Mouse (Mus musculus) cerebellum, adult 2 months (tissue): ENCODE data around the gene Fchsd2. TPM values are rescaled to one million over a fixed set of nuclear protein-coding genes. Genes with fewer than 3 reads are reported as not detected.

Source experiments
- DNase-seq, 2 experiments: peaks; one replicate each; pipeline ENCODE4 v3.0.0; 2021
- H3K27ac ChIP-seq: fragments of 200-500 bp; 2 replicates; pipeline ENCODE4 v1.5.1; 2012; ENCODE audit warnings: low read length, control low read depth, inconsistent platforms; ENCODE audit not compliant: insufficient read depth
- H3K27me3 ChIP-seq: fragments of 200-500 bp; 2 replicates; pipeline ENCODE4 v1.6.1; 2012; ENCODE audit warnings: inconsistent platforms, mild to moderate bottlenecking, low read length, moderate library complexity; ENCODE audit not compliant: control insufficient read depth, insufficient read depth
- H3K4me1 ChIP-seq: fragments of 200-500 bp; 2 replicates; pipeline ENCODE4 v1.6.1; 2011; ENCODE audit warnings: low read length; ENCODE audit not compliant: control insufficient read depth, insufficient read depth
- H3K4me3 ChIP-seq: fragments of 200-500 bp; replicated peaks from 2 replicates; pipeline ENCODE3; 2011; ENCODE audit warnings: mild to moderate bottlenecking, low read depth, low read length, control low read depth; ENCODE audit not compliant: insufficient read depth
- CTCF ChIP-seq: fragments of 200-500 bp; IDR thresholded peaks from 2 replicates; pipeline ENCODE4 v1.5.1; 2011; ENCODE audit warnings: low read depth, mild to moderate bottlenecking, control low read depth, low read length, moderate library complexity, borderline replicate concordance; ENCODE audit not compliant: insufficient read depth
- POLR2A ChIP-seq: fragments of 200-500 bp; IDR thresholded peaks from 2 replicates; pipeline ENCODE4 v1.6.1; 2011; ENCODE audit warnings: low read length, control low read depth, borderline replicate concordance; ENCODE audit not compliant: insufficient read depth
- WGBS: fragments of 180-500 bp; shearing (Covaris S2); methylation state at CpG from one replicate; pipeline ENCODE4 v1.1.7; 2018; 5-methylcytosine and 5-hydroxymethylcytosine counted together
- polyA plus RNA-seq: library from polyadenylated mRNA; depleted of rRNA; stranded (reverse); fragments of >200 nt; gene quantifications from 2 replicates; pipeline ENCODE4 v1.2.3, GENCODE M21; 2012

Gene Fchsd2
- polyA plus RNA-seq, 1 experiment = 29.3 TPM

GRCm38 (mm10) chr7:101248760-101249159 is 156.1 kb downstream of the Fchsd2 start:
- TF ChIP-seq CTCF = no peak
- 96% methylated on average over 4 of the region's 4 CpGs for WGBS
- DNase-seq = no peak
- Histone ChIP-seq H3K27me3 (no peaks in the 10 kb centered on the region), H3K4me3 (no peak overlapping the region), H3K27ac (no peak overlapping the region), H3K4me1 (no peaks in the 10 kb centered on the region)

DNA sequence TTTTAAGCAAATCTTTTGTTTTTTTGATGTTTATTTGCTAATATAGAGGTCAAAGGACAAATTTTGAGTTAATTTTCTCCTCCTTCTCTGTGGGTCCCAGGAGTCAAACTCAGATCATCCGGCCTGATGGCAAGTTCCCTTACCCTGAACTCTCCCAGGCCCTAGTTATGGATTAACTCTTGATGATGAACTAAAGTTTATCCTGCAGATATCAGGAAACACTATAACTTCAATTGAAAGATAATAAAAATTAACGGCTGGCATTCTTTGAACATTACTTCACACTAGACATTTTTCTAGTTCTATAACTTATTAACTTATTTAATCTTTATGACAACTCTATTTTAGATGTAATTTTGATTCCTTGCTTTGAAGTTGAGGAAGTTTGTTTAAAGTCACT is 156.5 kb downstream of the Fchsd2 start:
- H3K27me3 ChIP-seq = no peaks in the 10 kb centered on the region
- no peaks in the 10 kb centered on the region for H3K4me1 ChIP-seq
- H3K4me3 ChIP-seq = no peak overlapping the region
- WGBS = 77% methylated on average over 2 of the region's 2 CpGs
- no peak overlapping the region for H3K27ac ChIP-seq
- TF ChIP-seq POLR2A (no peak), CTCF (no peak)
- no peak for DNase-seq

GRCm38 (mm10) chr7:101253071-101253470 is 160.4 kb downstream of the Fchsd2 start:
- Histone ChIP-seq H3K4me1 (no peaks in the 10 kb centered on the region), H3K4me3 (no peak overlapping the region), H3K27ac (no peak overlapping the region), H3K27me3 (no peaks in the 10 kb centered on the region)
- 83% methylated on average over 2 of the region's 2 CpGs for WGBS
- DNase-seq = no peak
- no peak for TF ChIP-seq CTCF
- no peak for TF ChIP-seq POLR2A

DNA sequence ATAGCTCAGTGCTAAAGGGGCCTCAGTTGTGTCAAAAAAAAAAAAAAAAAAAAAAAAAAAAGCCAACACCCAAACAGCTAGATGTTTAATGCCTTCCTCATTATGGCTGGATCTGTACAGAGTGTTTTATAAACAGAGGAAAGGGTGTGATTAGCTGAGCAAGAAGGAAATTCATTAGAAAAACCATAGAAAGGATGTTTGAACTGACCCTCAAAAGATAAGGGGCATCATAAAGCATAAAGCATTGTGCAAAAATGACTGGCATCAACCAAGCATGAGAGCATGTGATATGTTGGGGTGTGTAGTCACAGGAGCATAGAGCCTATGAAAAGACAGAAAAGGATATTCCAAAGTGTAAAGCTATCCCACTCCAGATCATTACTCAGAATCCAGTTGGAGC is 165.8 kb downstream of the Fchsd2 start:
- no peak overlapping the region for H3K27ac ChIP-seq
- no peak for DNase-seq
- no peaks in the 10 kb centered on the region for H3K4me1 ChIP-seq
- no peak for TF ChIP-seq POLR2A
- no peak for TF ChIP-seq CTCF
- H3K27me3 ChIP-seq = no peaks in the 10 kb centered on the region
- H3K4me3 ChIP-seq = no peak overlapping the region

DNA sequence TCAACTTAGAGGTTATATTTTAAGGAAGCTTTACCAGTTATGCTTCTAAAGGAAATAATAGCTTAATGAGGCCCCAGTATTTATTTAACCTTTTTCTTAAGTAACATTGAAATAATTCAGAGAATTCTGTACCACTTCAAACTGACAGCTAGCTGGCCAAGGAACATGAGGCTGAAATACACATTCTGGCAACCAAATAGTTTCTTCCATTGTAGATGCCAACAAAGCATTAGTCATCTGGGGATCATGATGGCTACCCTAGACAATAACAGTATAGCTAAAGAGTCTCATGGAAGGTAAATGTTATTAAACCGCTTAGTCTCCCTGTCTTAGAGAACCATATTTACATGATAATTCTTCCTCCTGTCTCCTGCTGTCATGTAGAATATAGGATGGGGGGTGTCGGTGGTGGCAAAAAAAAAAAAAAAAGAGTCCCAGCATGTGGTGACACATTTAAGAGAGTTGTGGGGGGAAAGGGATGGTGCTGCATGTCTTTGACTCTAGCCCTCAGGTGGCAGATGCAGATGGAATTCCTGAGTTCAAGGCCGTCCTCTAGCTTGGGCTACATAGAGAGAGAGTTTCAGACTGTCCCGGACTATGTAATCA is 169.4 kb downstream of the Fchsd2 start:
- Histone ChIP-seq H3K27ac (no peak overlapping the region), H3K27me3 (no peaks in the 10 kb centered on the region), H3K4me1 (no peaks in the 10 kb centered on the region), H3K4me3 (no peak overlapping the region)
- TF ChIP-seq POLR2A (no peak), CTCF (no peak)
- DNase-seq = peak in 1 of 2 experiments; percentile 61
- WGBS = 67% methylated on average over 4 of the region's 4 CpGs

GRCm38 (mm10) chr7:101263511-101263910 is 170.8 kb downstream of the Fchsd2 start:
- H3K4me3 ChIP-seq = no peak overlapping the region
- peak in 1 of 2 experiments; percentile 52 for DNase-seq
- TF ChIP-seq CTCF = no peak
- no peak for TF ChIP-seq POLR2A
- no peaks in the 10 kb centered on the region; the same call in 1 of the 2 replicates for H3K4me1 ChIP-seq
- no peak overlapping the region for H3K27ac ChIP-seq
- no peaks in the 10 kb centered on the region for H3K27me3 ChIP-seq

DNA sequence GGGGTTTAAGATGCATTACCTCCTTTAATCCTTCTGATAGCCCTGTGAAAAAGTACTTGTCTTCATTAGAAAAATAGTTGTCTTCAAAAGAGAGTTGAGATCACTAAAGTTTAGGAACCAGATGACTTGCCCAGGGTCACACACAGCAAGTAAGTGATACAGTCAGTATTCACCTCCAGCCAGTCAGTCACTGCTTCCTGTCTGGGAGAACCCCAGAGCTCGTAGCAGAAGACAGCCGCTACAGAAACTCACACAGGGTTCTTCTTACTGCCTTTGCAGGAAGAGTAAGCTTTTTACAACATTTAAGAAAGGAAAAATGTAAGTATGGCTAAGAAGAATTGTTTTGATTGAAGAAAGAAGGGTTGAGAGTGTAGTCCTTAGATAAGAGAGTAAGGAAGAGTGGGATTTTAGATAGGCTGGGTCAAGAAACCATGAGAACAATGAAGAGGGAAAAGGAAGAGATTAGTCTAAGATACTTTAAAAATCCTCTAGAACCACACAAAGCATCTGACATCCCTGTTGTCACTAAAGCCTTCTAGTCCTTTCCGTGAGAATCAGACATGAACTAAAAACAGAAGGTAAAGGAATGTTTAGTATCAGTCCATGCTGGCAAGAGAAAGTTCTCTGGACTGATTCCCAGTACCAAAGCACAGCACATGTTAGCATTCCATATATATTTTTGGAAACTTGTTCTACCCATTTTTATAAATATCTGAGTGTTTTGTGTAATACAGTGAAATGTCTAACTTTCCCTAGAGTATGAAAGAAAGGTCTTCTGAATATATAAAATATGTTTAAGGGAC is 175.0 kb downstream of the Fchsd2 start:
- Histone ChIP-seq H3K4me3 (no peak overlapping the region), H3K27me3 (no peaks in the 10 kb centered on the region), H3K27ac (no peak overlapping the region), H3K4me1 (no peaks in the 10 kb centered on the region; the same call in 1 of the 2 replicates)
- TF ChIP-seq CTCF (no peak), POLR2A (no peak)
- 54% methylated on average over 3 of the region's 3 CpGs for WGBS
- peak in 1 of 2 experiments; percentile 30 for DNase-seq

DNA sequence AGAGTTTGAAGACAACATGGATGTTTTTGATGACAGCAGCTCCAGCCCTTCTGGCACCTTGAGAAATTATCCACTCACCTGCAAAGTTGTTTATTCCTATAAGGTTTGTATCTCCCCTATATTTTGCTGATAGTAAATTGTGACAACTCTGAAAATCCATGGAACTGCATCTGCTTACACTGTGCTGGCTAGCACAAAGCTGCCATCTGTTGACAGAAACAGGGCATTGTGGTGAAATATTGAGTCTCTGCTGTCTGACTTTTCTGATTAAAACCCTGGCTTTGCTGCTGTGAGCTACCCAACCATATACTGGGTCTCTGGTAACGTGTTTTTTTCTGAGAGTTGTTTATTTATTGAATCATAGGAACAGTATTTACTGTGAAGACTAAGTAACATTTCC is 178.9 kb downstream of the Fchsd2 start:
- Histone ChIP-seq H3K27ac (no peak overlapping the region), H3K4me3 (no peak overlapping the region), H3K4me1 (no peaks in the 10 kb centered on the region; the same call in 1 of the 2 replicates), H3K27me3 (no peaks in the 10 kb centered on the region)
- no peak for TF ChIP-seq POLR2A
- TF ChIP-seq CTCF = no peak
- DNase-seq = no peak
- WGBS = 88% methylated on average over 1 of the region's 1 CpGs
